In genomic region chr7:145146252-145146930, GRCm38 (mm10) we compare ENCODE assay signal across 20 mouse cellular contexts.
DNase-seq lines count a peak whose midpoint lies in the region; ATAC-seq and TF ChIP-seq lines count a peak whose summit lies in the region.
"Had no signal": no experiment of that assay in that cellular context is flagged by ENCODE, and none has a peak within 500 bp of the region (broad histone marks: within the 10 kb centered on the region; RNA-seq: fewer than 3 reads in every experiment).

No protein-coding gene starts in this region.

- H3K27me3 ChIP-seq in hindbrain, postnatal 0 days (ENCODE audit: insufficient read depth, low read length) = no peaks in the 10 kb centered on the region
- H3K27me3 ChIP-seq in hindbrain, embryonic 16.5 days (replicated peaks; ENCODE audit: control insufficient read depth, insufficient read depth, low read length) = no peaks in the 10 kb centered on the region
- no peaks in the 10 kb centered on the region for H3K27me3 ChIP-seq in lung, postnatal 0 days (replicated peaks; ENCODE audit: insufficient read depth, low read length)
- no peaks in the 10 kb centered on the region for H3K27me3 ChIP-seq in stomach, postnatal 0 days (ENCODE audit: control insufficient read depth, insufficient read depth, low read length)
- H3K27me3 ChIP-seq: hindbrain, embryonic 12.5 days; intestine, embryonic 15.5 days; limb, embryonic 13.5 days; midbrain, embryonic 13.5 days had no signal

- H3K9ac ChIP-seq in hindbrain, postnatal 0 days (replicated peaks; ENCODE audit: low read length) = no peak overlapping the region
- H3K9ac ChIP-seq in hindbrain, embryonic 16.5 days (ENCODE audit: low read depth, low read length) = no peak overlapping the region
- no peak overlapping the region for H3K9ac ChIP-seq in lung, postnatal 0 days (replicated peaks; ENCODE audit: low read depth)
- no peak overlapping the region for H3K9ac ChIP-seq in stomach, postnatal 0 days (ENCODE audit: low read length)
- H3K9ac ChIP-seq: forebrain, postnatal 0 days; hindbrain, embryonic 12.5 days; intestine, embryonic 15.5 days; limb, embryonic 13.5 days; midbrain, embryonic 13.5 days had no signal

- no peak overlapping the region for H3K27ac ChIP-seq in hindbrain, postnatal 0 days
- H3K27ac ChIP-seq in hindbrain, embryonic 16.5 days (ENCODE audit: low read depth, low read length) = no peak overlapping the region
- H3K27ac ChIP-seq in lung, postnatal 0 days (ENCODE audit: low read length) = no peak overlapping the region
- H3K27ac ChIP-seq in stomach, postnatal 0 days (replicated peaks) = no peak overlapping the region
- H3K27ac ChIP-seq: hindbrain, embryonic 12.5 days; intestine, embryonic 15.5 days; limb, embryonic 13.5 days; macrophage; midbrain, embryonic 13.5 days had no signal

- H3K9me3 ChIP-seq in hindbrain, postnatal 0 days (ENCODE audit: low read length) = no peaks in the 10 kb centered on the region
- H3K9me3 ChIP-seq in hindbrain, embryonic 16.5 days (ENCODE audit: control insufficient read depth, low read length) = no peaks in the 10 kb centered on the region
- H3K9me3 ChIP-seq in lung, postnatal 0 days (ENCODE audit: low read length) = no peaks in the 10 kb centered on the region
- H3K9me3 ChIP-seq in stomach, postnatal 0 days (ENCODE audit: control insufficient read depth, low read length) = no peaks in the 10 kb centered on the region
- H3K9me3 ChIP-seq: hindbrain, embryonic 12.5 days; intestine, embryonic 15.5 days; limb, embryonic 13.5 days had no signal

- DNase-seq in hindbrain, postnatal 0 days (ENCODE audit: low spot score) = no peak
- no peak for DNase-seq in lung, postnatal 0 days (ENCODE audit: low spot score)
- DNase-seq in lung, adult 18-20 months = no peak
- DNase-seq in Muller cell, postnatal 12 days (ENCODE audit: inconsistent ontology term) = peak; percentile 98
- DNase-seq in stomach, postnatal 0 days (ENCODE audit: low spot score) = no peak
- DNase-seq in embryo, embryonic 11 days = no peak
- DNase-seq: adrenal gland, postnatal 25 days; cerebellum, adult 8-10 months; forebrain, postnatal 0 days; heart, adult 18-20 months; kidney, postnatal 25 days; layer of hippocampus, adult 9-11 months; right cerebral cortex, postnatal 4 days had no signal

- peak; percentile 19 for TF ChIP-seq CTCF in hindbrain, postnatal 0 days (IDR thresholded peaks at IDR 0.05; ENCODE audit: low read depth)
- TF ChIP-seq CTCF in lung, postnatal 0 days (IDR thresholded peaks at IDR 0.05) = peak; percentile 39
- TF ChIP-seq CTCF in stomach, postnatal 0 days (IDR thresholded peaks at IDR 0.05; ENCODE audit: low read depth) = peak; percentile 46

- no peak overlapping the region for H3K4me3 ChIP-seq in hindbrain, postnatal 0 days (ENCODE audit: low read length)
- H3K4me3 ChIP-seq in hindbrain, embryonic 16.5 days (ENCODE audit: low read length) = no peak overlapping the region
- H3K4me3 ChIP-seq in lung, postnatal 0 days (ENCODE audit: low read depth, low read length) = no peak overlapping the region
- no peak overlapping the region for H3K4me3 ChIP-seq in stomach, postnatal 0 days (ENCODE audit: low read depth, low read length)
- H3K4me3 ChIP-seq: hindbrain, embryonic 12.5 days; intestine, embryonic 15.5 days; limb, embryonic 13.5 days; midbrain, embryonic 13.5 days had no signal

- no peak overlapping the region for H3K4me2 ChIP-seq in hindbrain, postnatal 0 days (ENCODE audit: low read depth, low read length)
- H3K4me2 ChIP-seq in hindbrain, embryonic 16.5 days (ENCODE audit: low read length) = no peak overlapping the region
- no peak overlapping the region for H3K4me2 ChIP-seq in lung, postnatal 0 days (replicated peaks; ENCODE audit: low read depth, low read length)
- no peak overlapping the region for H3K4me2 ChIP-seq in stomach, postnatal 0 days (replicated peaks; ENCODE audit: low read depth)
- H3K4me2 ChIP-seq: hindbrain, embryonic 12.5 days; intestine, embryonic 15.5 days; limb, embryonic 13.5 days; midbrain, embryonic 13.5 days had no signal

- no peak for ATAC-seq in hindbrain, postnatal 0 days
- ATAC-seq in hindbrain, embryonic 16.5 days = no peak
- no peak for ATAC-seq in lung, postnatal 0 days
- peak; percentile 70; the same call in 1 of the 2 replicates for ATAC-seq in stomach, postnatal 0 days (ENCODE audit: low FRiP score, low TSS enrichment)
- ATAC-seq: activated CD4-positive, CD25-positive, alpha-beta regulatory T cell, adult 4 months; forebrain, postnatal 0 days; intestine, embryonic 15.5 days; midbrain, embryonic 13.5 days had no signal

- H3K4me1 ChIP-seq in hindbrain, postnatal 0 days (ENCODE audit: insufficient read depth, low read length) = no peaks in the 10 kb centered on the region
- H3K4me1 ChIP-seq in hindbrain, embryonic 16.5 days (ENCODE audit: control insufficient read depth, insufficient read depth, low read depth, low read length) = no peaks in the 10 kb centered on the region; the same call in 1 of the 2 replicates
- no peaks in the 10 kb centered on the region for H3K4me1 ChIP-seq in lung, postnatal 0 days (ENCODE audit: insufficient read depth, low read depth, low read length)
- H3K4me1 ChIP-seq in stomach, postnatal 0 days (replicated peaks; ENCODE audit: control insufficient read depth, insufficient read depth) = no peaks in the 10 kb centered on the region
- H3K4me1 ChIP-seq: hindbrain, embryonic 12.5 days had no signal

- no peaks in the 10 kb centered on the region for H3K36me3 ChIP-seq in hindbrain, postnatal 0 days (ENCODE audit: insufficient read depth, low read length)
- no peaks in the 10 kb centered on the region for H3K36me3 ChIP-seq in hindbrain, embryonic 16.5 days (ENCODE audit: control insufficient read depth, insufficient read depth, low read length)
- no peaks in the 10 kb centered on the region for H3K36me3 ChIP-seq in lung, postnatal 0 days (ENCODE audit: insufficient read depth, low read length)
- no peaks in the 10 kb centered on the region for H3K36me3 ChIP-seq in stomach, postnatal 0 days (ENCODE audit: control insufficient read depth, insufficient read depth, low read length)
- H3K36me3 ChIP-seq: hindbrain, embryonic 12.5 days; intestine, embryonic 15.5 days; limb, embryonic 13.5 days; midbrain, embryonic 13.5 days had no signal

- TF ChIP-seq EP300 in lung, postnatal 0 days (IDR thresholded peaks at IDR 0.05) = no peak
- TF ChIP-seq EP300 in stomach, postnatal 0 days (optimal IDR thresholded peaks at IDR 0.05) = no peak
